Mouse (Mus musculus): ENCODE data around the gene Lyrm9. TPM values are rescaled to one million over a fixed set of nuclear protein-coding genes. Genes with fewer than 3 reads are reported as not detected.
A peak's percentile ranks its signal among the peaks of the same experiment; 100 is the strongest.

The Lyrm9 gene
- polyA plus RNA-seq, 1 experiment from 2014 or later: 12.9 TPM

GRCm38 (mm10) chr11:78786013-78786431, 40.4 kb upstream of the Lyrm9 start:
- DNase-seq: no peak
- no peaks in the 10 kb centered on the region for H3K36me3 ChIP-seq (replicated peaks; ENCODE audit: insufficient read depth, low read length)
- no peak overlapping the region for H3K27ac ChIP-seq (ENCODE audit: low read depth)
- TF ChIP-seq CTCF (IDR thresholded peaks at IDR 0.05; ENCODE audit: low read depth) (no peak), EP300 (IDR thresholded peaks at IDR 0.05; ENCODE audit: low read depth) (no peak)
- no peaks in the 10 kb centered on the region for H3K4me1 ChIP-seq (ENCODE audit: insufficient read depth)
- H3K9me3 ChIP-seq (ENCODE audit: low read length): no peaks in the 10 kb centered on the region
- no peak overlapping the region for H3K9ac ChIP-seq (replicated peaks)
- no peak overlapping the region for H3K4me3 ChIP-seq (ENCODE audit: low read depth, low read length)
- ATAC-seq: no peak
- no peak overlapping the region for H3K4me2 ChIP-seq (ENCODE audit: low read depth, low read length)
- 46% methylated on average over 7 of the region's 7 CpGs for WGBS (ENCODE audit: insufficient replicate concordance)
- H3K27me3 ChIP-seq (ENCODE audit: insufficient read depth, low read length): no peaks in the 10 kb centered on the region

GRCm38 (mm10) chr11:78789370-78790060, 36.9 kb upstream of the Lyrm9 start:
- Histone ChIP-seq H3K36me3 (replicated peaks; ENCODE audit: insufficient read depth, low read length) (no peaks in the 10 kb centered on the region), H3K4me1 (ENCODE audit: insufficient read depth) (peaks cover 10% of the 10 kb centered on the region), H3K27ac (ENCODE audit: low read depth) (no peak overlapping the region), H3K9me3 (ENCODE audit: low read length) (no peaks in the 10 kb centered on the region), H3K4me2 (ENCODE audit: low read depth, low read length) (no peak overlapping the region), H3K4me3 (ENCODE audit: low read depth, low read length) (no peak overlapping the region), H3K27me3 (ENCODE audit: insufficient read depth, low read length) (no peaks in the 10 kb centered on the region), H3K9ac (replicated peaks) (no peak overlapping the region)
- 73% methylated on average over 11 of the region's 11 CpGs for WGBS (ENCODE audit: insufficient replicate concordance)
- ATAC-seq (no peak), DNase-seq (no peak)
- TF ChIP-seq CTCF (IDR thresholded peaks at IDR 0.05; ENCODE audit: low read depth) (no peak), EP300 (IDR thresholded peaks at IDR 0.05; ENCODE audit: low read depth) (no peak)

GRCm38 (mm10) chr11:78791582-78791981, 34.8 kb upstream of the Lyrm9 start:
- ATAC-seq: peak; percentile 67
- Histone ChIP-seq H3K27me3 (ENCODE audit: insufficient read depth, low read length) (no peaks in the 10 kb centered on the region), H3K27ac (ENCODE audit: low read depth) (no peak overlapping the region), H3K9ac (replicated peaks) (no peak overlapping the region; the same call in 1 of the 2 replicates), H3K4me3 (ENCODE audit: low read depth, low read length) (no peak overlapping the region), H3K4me1 (ENCODE audit: insufficient read depth) (peaks cover 10% of the 10 kb centered on the region), H3K9me3 (ENCODE audit: low read length) (no peaks in the 10 kb centered on the region), H3K36me3 (replicated peaks; ENCODE audit: insufficient read depth, low read length) (no peaks in the 10 kb centered on the region), H3K4me2 (ENCODE audit: low read depth, low read length) (no peak overlapping the region)
- DNase-seq: peak; percentile 73
- WGBS (ENCODE audit: insufficient replicate concordance): 47% methylated on average over 4 of the region's 4 CpGs
- TF ChIP-seq CTCF (IDR thresholded peaks at IDR 0.05; ENCODE audit: low read depth) (no peak), EP300 (IDR thresholded peaks at IDR 0.05; ENCODE audit: low read depth) (no peak)

- Histone ChIP-seq H3K4me2 (ENCODE audit: low read depth, low read length) (peak overlapping the region; percentile 56), H3K9ac (replicated peaks) (no peak overlapping the region), H3K27me3 (ENCODE audit: insufficient read depth, low read length) (no peaks in the 10 kb centered on the region), H3K36me3 (replicated peaks; ENCODE audit: insufficient read depth, low read length) (no peaks in the 10 kb centered on the region), H3K4me3 (ENCODE audit: low read depth, low read length) (0 out of 2 replicates have a peak overlapping the region, but pooled peaks have one; percentile 23), H3K4me1 (ENCODE audit: insufficient read depth) (peaks cover 10% of the 10 kb centered on the region), H3K27ac (ENCODE audit: low read depth) (no peak overlapping the region), H3K9me3 (ENCODE audit: low read length) (no peaks in the 10 kb centered on the region)
- 44% methylated on average over 5 of the region's 5 CpGs for WGBS (ENCODE audit: insufficient replicate concordance)
- no peak for TF ChIP-seq EP300 (IDR thresholded peaks at IDR 0.05; ENCODE audit: low read depth)
- no peak for TF ChIP-seq CTCF (IDR thresholded peaks at IDR 0.05; ENCODE audit: low read depth)
- ATAC-seq (no peak), DNase-seq (no peak)
These were observed 34.3 kb upstream of the Lyrm9 start for GRCm38 (mm10) chr11:78792055-78792454.

- Histone ChIP-seq H3K36me3 (replicated peaks; ENCODE audit: insufficient read depth, low read length) (no peaks in the 10 kb centered on the region), H3K4me2 (ENCODE audit: low read depth, low read length) (peak overlapping the region; percentile 56), H3K9me3 (ENCODE audit: low read length) (no peaks in the 10 kb centered on the region), H3K27ac (ENCODE audit: low read depth) (no peak overlapping the region), H3K4me3 (ENCODE audit: low read depth, low read length) (peak overlapping the region; percentile 23; the same call in 1 of the 2 replicates), H3K27me3 (ENCODE audit: insufficient read depth, low read length) (no peaks in the 10 kb centered on the region), H3K9ac (replicated peaks) (0 out of 2 replicates have a peak overlapping the region, but pooled peaks have one; percentile 18), H3K4me1 (ENCODE audit: insufficient read depth) (peaks cover 10% of the 10 kb centered on the region)
- 20% methylated on average over 11 of the region's 11 CpGs for WGBS (ENCODE audit: insufficient replicate concordance)
- ATAC-seq (no peak), DNase-seq (peak; percentile 36)
- no peak for TF ChIP-seq EP300 (IDR thresholded peaks at IDR 0.05; ENCODE audit: low read depth)
- no peak for TF ChIP-seq CTCF (IDR thresholded peaks at IDR 0.05; ENCODE audit: low read depth)
These were observed 33.9 kb upstream of the Lyrm9 start for GRCm38 (mm10) chr11:78792465-78792864.

- DNase-seq: no peak
- Histone ChIP-seq H3K9me3 (ENCODE audit: low read length) (no peaks in the 10 kb centered on the region), H3K9ac (replicated peaks) (no peak overlapping the region), H3K4me3 (ENCODE audit: low read depth, low read length) (no peak overlapping the region; the same call in 1 of the 2 replicates), H3K4me1 (ENCODE audit: insufficient read depth) (peaks cover 10% of the 10 kb centered on the region), H3K27ac (ENCODE audit: low read depth) (no peak overlapping the region), H3K4me2 (ENCODE audit: low read depth, low read length) (peak overlapping the region; percentile 56), H3K36me3 (replicated peaks; ENCODE audit: insufficient read depth, low read length) (no peaks in the 10 kb centered on the region), H3K27me3 (ENCODE audit: insufficient read depth, low read length) (no peaks in the 10 kb centered on the region)
- WGBS (ENCODE audit: insufficient replicate concordance): 42% methylated on average over 11 of the region's 11 CpGs
- TF ChIP-seq CTCF (IDR thresholded peaks at IDR 0.05; ENCODE audit: low read depth) (no peak), EP300 (IDR thresholded peaks at IDR 0.05; ENCODE audit: low read depth) (no peak)
- ATAC-seq: no peak
These were observed 33.3 kb upstream of the Lyrm9 start for GRCm38 (mm10) chr11:78793116-78793515.
